Mouse (Mus musculus): ENCODE results near the gene Rbp7.
"Not testable (repeated sequence)": the region's sequence is repeated elsewhere in the genome, so short reads cannot be mapped to it uniquely, and the experiment has no call there.

The Rbp7 gene

GRCm38 (mm10) chr4:149454879-149455278 lies at the start of gene Rbp7:
Rbp7 (minus strand) TSS chr4:149454978.
- no peak for DNase-seq (ENCODE audit: low read depth, low spot score)

- DNase-seq (ENCODE audit: low read depth, low spot score) = no peak
These were observed 49.6 kb upstream of the Rbp7 start for GRCm38 (mm10) chr4:149504363-149504762.

GRCm38 (mm10) chr4:149499790-149500189 lies 45.0 kb upstream of the Rbp7 start:
- DNase-seq (ENCODE audit: low read depth, low spot score) = no peak

- no peak for DNase-seq (ENCODE audit: low read depth, low spot score)
These were observed 44.1 kb upstream of the Rbp7 start for GRCm38 (mm10) chr4:149498901-149499300.

GRCm38 (mm10) chr4:149496612-149497011 lies 41.8 kb upstream of the Rbp7 start:
- no peak for DNase-seq (ENCODE audit: low read depth, low spot score)

- peak; percentile 28 for DNase-seq (ENCODE audit: low read depth, low spot score)
These were observed 36.4 kb upstream of the Rbp7 start for GRCm38 (mm10) chr4:149491151-149491550.

GRCm38 (mm10) chr4:149489415-149490240 lies 34.9 kb upstream of the Rbp7 start:
- no peak for DNase-seq (ENCODE audit: low read depth, low spot score)

GRCm38 (mm10) chr4:149487729-149488128 lies 33.0 kb upstream of the Rbp7 start:
- DNase-seq (ENCODE audit: low read depth, low spot score) = no peak

GRCm38 (mm10) chr4:149485825-149486206 lies 31.0 kb upstream of the Rbp7 start:
- DNase-seq (ENCODE audit: low read depth, low spot score) = peak; percentile 69

GRCm38 (mm10) chr4:149485053-149485824 lies 30.5 kb upstream of the Rbp7 start, which contains the start of the genes Nmnat1 and Lzic:
Nmnat1 (minus strand) TSS chr4:149485202.
Lzic (plus strand) TSS chr4:149485229.
- DNase-seq (ENCODE audit: low read depth, low spot score) = peak; percentile 94

- no peak for DNase-seq (ENCODE audit: low read depth, low spot score)
These were observed 29.8 kb upstream of the Rbp7 start for GRCm38 (mm10) chr4:149484566-149484965.

- no peak for DNase-seq (ENCODE audit: low read depth, low spot score)
These were observed 22.3 kb upstream of the Rbp7 start, which contains the start of gene Tmem274 for GRCm38 (mm10) chr4:149477078-149477477. Tmem274 (plus strand) TSS chr4:149477378.

GRCm38 (mm10) chr4:149475096-149475495 lies 20.3 kb upstream of the Rbp7 start:
- DNase-seq (ENCODE audit: low read depth, low spot score) = no peak

- peak; percentile 80 for DNase-seq (ENCODE audit: low read depth, low spot score)
These were observed 14.8 kb upstream of the Rbp7 start for GRCm38 (mm10) chr4:149469557-149469956.

GRCm38 (mm10) chr4:149463435-149463950 lies 8.7 kb upstream of the Rbp7 start:
- DNase-seq (ENCODE audit: low read depth, low spot score) = no peak

- DNase-seq (ENCODE audit: low read depth, low spot score) = no peak
These were observed 7.7 kb upstream of the Rbp7 start for GRCm38 (mm10) chr4:149462305-149462971.

GRCm38 (mm10) chr4:149461579-149462304 lies 7.0 kb upstream of the Rbp7 start:
- no peak for DNase-seq (ENCODE audit: low read depth, low spot score)

- DNase-seq (ENCODE audit: low read depth, low spot score) = not testable (repeated sequence)
These were observed 5.7 kb upstream of the Rbp7 start for GRCm38 (mm10) chr4:149460475-149460874.

GRCm38 (mm10) chr4:149459425-149459824 lies 4.6 kb upstream of the Rbp7 start:
- no peak for DNase-seq (ENCODE audit: low read depth, low spot score)

GRCm38 (mm10) chr4:149458526-149458925 lies 3.7 kb upstream of the Rbp7 start:
- no peak for DNase-seq (ENCODE audit: low read depth, low spot score)

- DNase-seq (ENCODE audit: low read depth, low spot score) = no peak
These were observed 3.2 kb upstream of the Rbp7 start for GRCm38 (mm10) chr4:149457831-149458430.

All from CD4-positive, CD25-positive, alpha-beta regulatory T cell, adult 2 months (primary cell).